Mouse (Mus musculus) sigmoid colon, adult 10 weeks (tissue): Measurements from ENCODE around the gene Dsp. TPM values are rescaled to one million over a fixed set of nuclear protein-coding genes. Genes with fewer than 3 reads are reported as not detected.

Experiments
- polyA plus RNA-seq: library from polyadenylated mRNA; stranded (reverse); fragments of 350-450 nt; fragmentation: Illumina TruSeq; extraction: RNeasy Lipid Tissue Mini Kit (QIAGEN cat#74804); gene quantifications from one replicate; pipeline ENCODE4 v1.2.3, GENCODE M21; 2014; ENCODE audit warnings: low read depth, low replicate concordance

Dsp gene
- polyA plus RNA-seq, result 157 TPM

GRCm38 (mm10) chr13:38151069-38151588 lies at the start of gene Dsp:
Gene Dsp, plus strand, starts transcription at chr13:38151294.

GRCm38 (mm10) chr13:38204702-38205482 lies 53.8 kb downstream of the Dsp start, which contains the start of gene Snrnp48:
Gene Snrnp48, plus strand, starts transcription at chr13:38204938.

Other genes with a start within 250 kb of the Dsp start
- 207 TPM for gene Ssr1, start 157.1 kb upstream of the Dsp start, polyA plus RNA-seq
- 70.2 TPM for gene Riok1, start 114.3 kb upstream of the Dsp start, polyA plus RNA-seq
- gene Cage1, start 114.2 kb upstream of the Dsp start, polyA plus RNA-seq, result 2.4 TPM
- gene Snrnp48, start 53.6 kb downstream of the Dsp start, polyA plus RNA-seq, result 111 TPM
- gene Bmp6, start 193.8 kb downstream of the Dsp start, polyA plus RNA-seq, result 3.3 TPM